Mouse (Mus musculus) forebrain, embryonic 13.5 days (tissue): ENCODE results near the gene Gprc5c. TPM values are rescaled to one million over a fixed set of nuclear protein-coding genes. Genes with fewer than 3 reads are reported as not detected.

Source experiments
- ATAC-seq: fragments of 200-750 bp; cut with Nextera tagmentation; 2 replicates; pipeline ENCODE4 v1.8.0; 2017
- H3K27ac ChIP-seq: fragments of 300-500 bp; sonication (generic); 2 replicates; pipeline ENCODE4 v1.5.1; 2015; ENCODE audit warnings: inconsistent platforms, mild to moderate bottlenecking, moderate library complexity
- H3K27me3 ChIP-seq: fragments of 300-500 bp; sonication (generic); 2 replicates; pipeline ENCODE4 v1.6.1; 2015; ENCODE audit warnings: mild to moderate bottlenecking, inconsistent platforms
- H3K36me3 ChIP-seq: fragments of 300-500 bp; sonication (generic); 2 replicates; pipeline ENCODE4 v1.6.1; 2015; ENCODE audit warnings: mild to moderate bottlenecking, inconsistent platforms; ENCODE audit not compliant: poor library complexity, severe bottlenecking
- H3K4me1 ChIP-seq: fragments of 300-500 bp; sonication (generic); 2 replicates; pipeline ENCODE4 v1.6.1; 2015; ENCODE audit warnings: inconsistent platforms
- H3K4me2 ChIP-seq: fragments of 300-500 bp; sonication (generic); 2 replicates; pipeline ENCODE4 v1.6.1; 2015; ENCODE audit warnings: inconsistent platforms, mild to moderate bottlenecking, moderate library complexity
- H3K4me3 ChIP-seq: fragments of 300-500 bp; sonication (generic); 2 replicates; pipeline ENCODE4 v1.5.1; 2015; ENCODE audit warnings: mild to moderate bottlenecking, inconsistent platforms
- H3K9ac ChIP-seq: fragments of 300-500 bp; sonication (generic); 2 replicates; pipeline ENCODE4 v1.6.1; 2015; ENCODE audit warnings: mild to moderate bottlenecking, inconsistent platforms
- H3K9me3 ChIP-seq: fragments of 300-500 bp; sonication (generic); replicated peaks from 2 replicates; pipeline ENCODE4 v1.6.1; 2016; ENCODE audit warnings: inconsistent platforms
- WGBS: fragments of 180-500 bp; shearing (Covaris S2); methylation state at CpG from one replicate; pipeline ENCODE4 v1.1.7; 2015; 5-methylcytosine and 5-hydroxymethylcytosine counted together
- polyA plus RNA-seq: library from polyadenylated mRNA; unstranded; fragments of >200 nt; fragmentation: Nextera tagmentation; extraction: Ambion mirVana; gene quantifications from 2 replicates; pipeline ENCODE4 v1.2.1, GENCODE M21; 2015

Gprc5c gene
- polyA plus RNA-seq, 1 experiment from 2014 or later = 4.6 TPM

GRCm38 (mm10) chr11:114874226-114875145, 23.5 kb downstream of the Gprc5c start:
- Histone ChIP-seq H3K36me3 (no peaks in the 10 kb centered on the region), H3K4me1 (peaks cover 10% of the 10 kb centered on the region), H3K27me3 (no peaks in the 10 kb centered on the region), H3K4me3 (no peak overlapping the region), H3K27ac (no peak overlapping the region), H3K4me2 (no peak overlapping the region), H3K9me3 (no peaks in the 10 kb centered on the region), H3K9ac (no peak overlapping the region)
- no peak for ATAC-seq
- WGBS = 63% methylated on average over 9 of the region's 9 CpGs

GRCm38 (mm10) chr11:114875301-114875801, 24.4 kb downstream of the Gprc5c start:
- WGBS = 21% methylated on average over 9 of the region's 9 CpGs
- Histone ChIP-seq H3K9me3 (no peaks in the 10 kb centered on the region), H3K36me3 (no peaks in the 10 kb centered on the region), H3K4me2 (no peak overlapping the region), H3K4me1 (peaks cover 10% of the 10 kb centered on the region), H3K27ac (no peak overlapping the region), H3K27me3 (no peaks in the 10 kb centered on the region), H3K9ac (no peak overlapping the region), H3K4me3 (no peak overlapping the region)
- ATAC-seq = no peak

- ATAC-seq = no peak
- Histone ChIP-seq H3K4me1 (peaks cover 10% of the 10 kb centered on the region), H3K4me3 (no peak overlapping the region), H3K27me3 (no peaks in the 10 kb centered on the region), H3K27ac (no peak overlapping the region), H3K36me3 (no peaks in the 10 kb centered on the region), H3K9me3 (no peaks in the 10 kb centered on the region), H3K9ac (no peak overlapping the region), H3K4me2 (no peak overlapping the region)
- WGBS = 55% methylated on average over 7 of the region's 7 CpGs
Measured at GRCm38 (mm10) chr11:114876176-114876575, 25.2 kb downstream of the Gprc5c start.

- ATAC-seq = no peak
- H3K4me1 ChIP-seq = peaks cover 10% of the 10 kb centered on the region
- H3K27ac ChIP-seq = no peak overlapping the region
- WGBS = 26% methylated on average over 2 of the region's 2 CpGs
- H3K36me3 ChIP-seq = no peaks in the 10 kb centered on the region
- no peaks in the 10 kb centered on the region for H3K9me3 ChIP-seq
- H3K9ac ChIP-seq = no peak overlapping the region
- H3K4me3 ChIP-seq = no peak overlapping the region
- no peak overlapping the region for H3K4me2 ChIP-seq
- H3K27me3 ChIP-seq = no peaks in the 10 kb centered on the region
Measured at GRCm38 (mm10) chr11:114876621-114877020, 25.7 kb downstream of the Gprc5c start.

GRCm38 (mm10) chr11:114877145-114877544, 26.2 kb downstream of the Gprc5c start:
- H3K27me3 ChIP-seq = no peaks in the 10 kb centered on the region
- H3K4me3 ChIP-seq = no peak overlapping the region
- no peak overlapping the region for H3K9ac ChIP-seq
- ATAC-seq = no peak
- no peaks in the 10 kb centered on the region for H3K9me3 ChIP-seq
- no peak overlapping the region for H3K4me2 ChIP-seq
- peaks cover 10% of the 10 kb centered on the region for H3K4me1 ChIP-seq
- no peak overlapping the region for H3K27ac ChIP-seq
- 72% methylated on average over 3 of the region's 3 CpGs for WGBS
- no peaks in the 10 kb centered on the region for H3K36me3 ChIP-seq

GRCm38 (mm10) chr11:114879666-114880065, 28.7 kb downstream of the Gprc5c start:
- H3K27ac ChIP-seq = no peak overlapping the region
- 78% methylated on average over 2 of the region's 2 CpGs for WGBS
- H3K4me2 ChIP-seq = no peak overlapping the region
- no peaks in the 10 kb centered on the region for H3K36me3 ChIP-seq
- H3K9me3 ChIP-seq = no peaks in the 10 kb centered on the region
- no peaks in the 10 kb centered on the region for H3K27me3 ChIP-seq
- H3K4me3 ChIP-seq = no peak overlapping the region
- no peak for ATAC-seq
- H3K9ac ChIP-seq = no peak overlapping the region
- H3K4me1 ChIP-seq = no peaks in the 10 kb centered on the region

GRCm38 (mm10) chr11:114880185-114880584, 29.2 kb downstream of the Gprc5c start:
- no peaks in the 10 kb centered on the region for H3K9me3 ChIP-seq
- no peaks in the 10 kb centered on the region for H3K4me1 ChIP-seq
- H3K9ac ChIP-seq = no peak overlapping the region
- H3K27me3 ChIP-seq = no peaks in the 10 kb centered on the region
- no peaks in the 10 kb centered on the region for H3K36me3 ChIP-seq
- no peak for ATAC-seq
- no peak overlapping the region for H3K4me2 ChIP-seq
- H3K27ac ChIP-seq = no peak overlapping the region
- no peak overlapping the region for H3K4me3 ChIP-seq

GRCm38 (mm10) chr11:114880589-114880988, 29.6 kb downstream of the Gprc5c start:
- Histone ChIP-seq H3K9me3 (no peaks in the 10 kb centered on the region), H3K9ac (no peak overlapping the region), H3K27me3 (no peaks in the 10 kb centered on the region), H3K4me2 (no peak overlapping the region), H3K4me1 (no peaks in the 10 kb centered on the region), H3K36me3 (no peaks in the 10 kb centered on the region), H3K4me3 (no peak overlapping the region), H3K27ac (no peak overlapping the region)
- WGBS = 0% methylated on average over 1 of the region's 1 CpGs
- no peak for ATAC-seq

GRCm38 (mm10) chr11:114883251-114883789, 32.4 kb downstream of the Gprc5c start:
- Histone ChIP-seq H3K27ac (no peak overlapping the region), H3K27me3 (no peaks in the 10 kb centered on the region), H3K4me2 (no peak overlapping the region), H3K9me3 (no peaks in the 10 kb centered on the region), H3K36me3 (no peaks in the 10 kb centered on the region), H3K9ac (no peak overlapping the region), H3K4me3 (no peak overlapping the region), H3K4me1 (no peaks in the 10 kb centered on the region)
- no peak for ATAC-seq
- WGBS = 98% methylated on average over 4 of the region's 4 CpGs

GRCm38 (mm10) chr11:114884380-114885100, 33.6 kb downstream of the Gprc5c start:
- no peak overlapping the region for H3K27ac ChIP-seq
- no peaks in the 10 kb centered on the region for H3K4me1 ChIP-seq
- WGBS = 91% methylated on average over 4 of the region's 4 CpGs
- H3K4me2 ChIP-seq = no peak overlapping the region
- no peak overlapping the region for H3K9ac ChIP-seq
- H3K4me3 ChIP-seq = no peak overlapping the region
- no peak for ATAC-seq
- H3K36me3 ChIP-seq = no peaks in the 10 kb centered on the region
- no peaks in the 10 kb centered on the region for H3K27me3 ChIP-seq
- no peaks in the 10 kb centered on the region for H3K9me3 ChIP-seq

GRCm38 (mm10) chr11:114889991-114890518, 39.1 kb downstream of the Gprc5c start, which contains the start of gene Cd300a:
Gene Cd300a (plus strand): TSS chr11:114890041.
- ATAC-seq = no peak
- no peak within 1 kb of the TSS for H3K4me2 ChIP-seq
- 74% methylated on average over 18 of the region's 18 CpGs for WGBS

GRCm38 (mm10) chr11:114890542-114890941, 39.6 kb downstream of the Gprc5c start:
- H3K9ac ChIP-seq = no peak overlapping the region
- H3K4me3 ChIP-seq = no peak overlapping the region
- no peaks in the 10 kb centered on the region for H3K9me3 ChIP-seq
- no peak overlapping the region for H3K27ac ChIP-seq
- ATAC-seq = no peak
- 62% methylated on average over 5 of the region's 5 CpGs for WGBS
- no peaks in the 10 kb centered on the region for H3K27me3 ChIP-seq
- H3K4me2 ChIP-seq = no peak overlapping the region
- no peaks in the 10 kb centered on the region for H3K4me1 ChIP-seq
- H3K36me3 ChIP-seq = no peaks in the 10 kb centered on the region

More at GRCm38 (mm10) chr11:114889991-114890518, 39.1 kb downstream of the Gprc5c start, which contains the start of gene Cd300a:
- no peaks in the 10 kb centered on the region for H3K4me1 ChIP-seq
- H3K4me3 ChIP-seq = no peak within 1 kb of the TSS
- H3K27ac ChIP-seq = no peak within 1 kb of the TSS
- no peaks in the 10 kb centered on the region for H3K27me3 ChIP-seq
- H3K9ac ChIP-seq = no peak within 1 kb of the TSS; the same call in 1 of the 2 replicates
- no peaks in the 10 kb centered on the region for H3K9me3 ChIP-seq
- no peaks in the 10 kb centered on the region for H3K36me3 ChIP-seq
